Mouse (Mus musculus): ENCODE data around the gene Nup153. TPM values are rescaled to one million over a fixed set of nuclear protein-coding genes. Genes with fewer than 3 reads are reported as not detected.

The Nup153 gene
- total RNA-seq, 1 experiment from 2014 or later: 110 TPM

DNA sequence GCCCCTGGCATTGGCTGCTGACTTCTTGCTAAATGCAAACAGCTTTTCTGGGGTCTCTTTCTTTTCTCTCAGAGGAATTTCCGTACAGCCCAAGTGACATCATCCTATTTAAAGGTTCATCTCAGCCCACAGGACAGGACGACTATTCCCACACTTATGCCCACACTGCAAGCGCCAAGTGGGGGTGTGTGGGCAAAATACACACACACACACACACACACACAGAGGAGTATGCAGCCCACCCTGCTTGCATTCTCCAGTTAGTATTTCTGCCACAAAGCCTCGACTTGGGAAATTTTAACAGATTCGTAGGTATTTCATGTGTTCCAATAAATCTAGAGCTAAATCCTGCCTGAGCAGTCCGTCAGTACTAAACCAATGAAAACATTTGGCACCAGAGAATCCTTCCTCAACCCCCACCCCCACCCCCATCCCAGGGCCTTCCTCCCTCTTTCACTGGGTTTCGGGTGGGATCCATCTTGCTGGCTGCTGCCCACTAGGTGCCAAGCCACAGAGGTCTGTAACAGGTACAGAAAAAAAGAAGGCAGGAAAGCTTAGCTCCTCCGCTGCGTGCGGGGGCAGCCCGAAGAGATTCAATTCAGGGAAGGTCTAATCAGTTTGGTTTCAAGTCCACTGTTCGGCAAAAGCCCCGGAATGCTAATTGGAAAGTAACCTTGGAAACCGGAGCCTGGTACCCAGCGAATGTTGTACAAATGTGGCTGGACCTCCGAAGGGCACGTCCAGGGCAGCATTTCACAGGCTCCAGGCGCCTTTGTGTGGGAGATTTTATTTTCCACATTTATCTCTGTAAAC is 94.2 kb downstream of the Nup153 start:
- no peak for ATAC-seq (replicated peaks; ENCODE audit: insufficient number of reproducible peaks, low FRiP score, low TSS enrichment, poor library complexity, severe bottlenecking)

DNA sequence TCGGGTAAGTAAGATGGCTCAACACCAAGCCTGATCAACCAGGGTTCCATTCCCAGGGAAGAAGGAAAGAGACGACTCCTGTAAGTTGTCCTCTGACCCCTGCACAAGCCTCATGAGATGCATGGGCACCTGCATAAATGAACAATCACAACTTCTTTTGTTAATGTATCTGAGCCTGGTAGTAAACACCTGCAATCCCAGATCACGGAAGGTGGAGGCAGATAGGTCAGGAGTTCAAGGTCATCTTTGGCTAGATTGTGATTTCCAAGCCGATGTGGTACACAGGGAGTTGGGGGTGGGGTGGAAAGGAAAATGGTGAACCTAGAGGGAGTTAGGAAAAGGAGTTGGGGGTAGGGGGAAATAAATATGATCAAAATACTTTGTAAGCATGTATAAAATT is 94.9 kb downstream of the Nup153 start:
- ATAC-seq (replicated peaks; ENCODE audit: insufficient number of reproducible peaks, low FRiP score, low TSS enrichment, poor library complexity, severe bottlenecking): no peak

Other genes starting within 250 kb of the Nup153 start
- 1.1 TPM in 1 of 3 replicates, not detected in the others for gene Cap2, start 226.1 kb downstream of the Nup153 start, total RNA-seq (2017)
- 17.8 to 20.7 TPM (median 20.6 TPM) in 3 replicates for gene Fam8a1, start 58.4 kb downstream of the Nup153 start, total RNA-seq (2017)
- gene Kif13a, start 201.9 kb upstream of the Nup153 start, total RNA-seq (2017): 13.3 to 20.2 TPM (median 18.5 TPM) in 3 replicates